Mouse (Mus musculus) CH12.LX (cell line): ENCODE measurements around the gene Med18. TPM values are rescaled to one million over a fixed set of nuclear protein-coding genes. Genes with fewer than 3 reads are reported as not detected.

Source experiments
- DNase-seq: peaks from one replicate; pipeline ENCODE4 v3.0.0-alpha.2; 2013; ENCODE audit errors: extremely low read depth
- H3K27ac ChIP-seq: 2 replicates; pipeline ENCODE4 v1.5.1; 2012; ENCODE audit warnings: low read depth, mild to moderate bottlenecking, control low read depth, moderate library complexity; ENCODE audit not compliant: insufficient read depth
- H3K27me3 ChIP-seq: replicated peaks from 2 replicates; pipeline ENCODE3; 2012; ENCODE audit warnings: inconsistent platforms
- H3K36me3 ChIP-seq, 2 experiments: replicated peaks in 1 of 2; 2 replicates each; pipeline versions ENCODE3 to v1.6.1; 2012; ENCODE audit warnings: inconsistent platforms in 1 of 2, low read length in 1 of 2, mild to moderate bottlenecking in 1 of 2, mixed read lengths in 1 of 2, moderate library complexity in 1 of 2; ENCODE audit not compliant: control insufficient read depth in 1 of 2, insufficient read depth in 1 of 2
- H3K4me1 ChIP-seq, 2 experiments: 2 replicates each; pipeline ENCODE4 v1.6.1; 2012; ENCODE audit warnings: inconsistent platforms in 1 of 2, moderate library complexity in 1 of 2; ENCODE audit not compliant: insufficient read depth in 2 of 2, control insufficient read depth in 1 of 2
- H3K4me2 ChIP-seq: 2 replicates; pipeline ENCODE4 v1.6.1; 2012; ENCODE audit warnings: low read depth, mild to moderate bottlenecking, control low read depth; ENCODE audit not compliant: poor library complexity, insufficient read depth, severe bottlenecking
- H3K4me3 ChIP-seq, 3 experiments: fragments of 150-350 bp in 1 of 3; sonication (generic) in 1 of 3; replicated peaks in 1 of 3; 2 replicates each; pipeline versions ENCODE3 to v1.5.1; 2011 to 2012; ENCODE audit warnings: low read depth in 2 of 3, low read length in 2 of 3, mild to moderate bottlenecking in 2 of 3, moderate library complexity in 2 of 3, control low read depth in 1 of 3, improper control_type of control experiment in 1 of 3, inconsistent platforms in 1 of 3, mixed read lengths in 1 of 3; ENCODE audit not compliant: poor library complexity in 1 of 3
- H3K79me2 ChIP-seq: replicated peaks from 2 replicates; pipeline ENCODE4 v1.6.1; 2012; ENCODE audit warnings: mild to moderate bottlenecking, moderate library complexity; ENCODE audit not compliant: control insufficient read depth, poor library complexity, insufficient read depth, severe bottlenecking; ENCODE audit errors: extremely low read depth
- H3K9ac ChIP-seq: 2 replicates; pipeline ENCODE4 v1.6.1; 2012; ENCODE audit warnings: low read depth, mild to moderate bottlenecking, control low read depth, moderate library complexity; ENCODE audit not compliant: insufficient read depth
- H3K9me3 ChIP-seq: replicated peaks from 2 replicates; pipeline ENCODE3; 2012; ENCODE audit warnings: low read length, inconsistent platforms, mixed read lengths
- CHD2 ChIP-seq: IDR thresholded peaks from 2 replicates; pipeline ENCODE4 v1.6.1; 2011; ENCODE audit warnings: low read length, improper control_type of control experiment
- E2F4 ChIP-seq: IDR thresholded peaks from 2 replicates; pipeline ENCODE4 v1.6.1; 2011; ENCODE audit warnings: low read depth, low read length, improper control_type of control experiment; ENCODE audit not compliant: insufficient replicate concordance
- ETS1 ChIP-seq: conservative IDR thresholded peaks from 2 replicates; pipeline ENCODE4 v1.6.1; 2012; ENCODE audit warnings: low read depth, mild to moderate bottlenecking, inconsistent platforms, low read length, improper control_type of control experiment, moderate library complexity
- IRF4 ChIP-seq: IDR thresholded peaks from 2 replicates; pipeline ENCODE4 v1.6.1; 2014; ENCODE audit warnings: low read depth, mild to moderate bottlenecking, inconsistent platforms, low read length, improper control_type of control experiment
- JUND ChIP-seq: conservative IDR thresholded peaks from 2 replicates; pipeline ENCODE4 v1.6.1; 2011; ENCODE audit warnings: low read depth, low read length, improper control_type of control experiment
- MAFK ChIP-seq: IDR thresholded peaks from 2 replicates; pipeline ENCODE4 v1.6.1; 2011; ENCODE audit warnings: low read length, improper control_type of control experiment; ENCODE audit not compliant: insufficient replicate concordance
- MAX ChIP-seq: IDR thresholded peaks from 2 replicates; pipeline ENCODE4 v1.6.1; 2011; ENCODE audit warnings: low read length, improper control_type of control experiment
- MEF2A ChIP-seq: IDR thresholded peaks from 2 replicates; pipeline ENCODE4 v1.6.1; 2014; ENCODE audit warnings: low read depth, mild to moderate bottlenecking, inconsistent platforms, low read length, improper control_type of control experiment, borderline replicate concordance
- MYC ChIP-seq: IDR thresholded peaks from 2 replicates; pipeline ENCODE4 v1.6.1; 2011; ENCODE audit warnings: low read depth, mild to moderate bottlenecking, improper control_type of control experiment, low read length
- NRF1 ChIP-seq: IDR thresholded peaks from 2 replicates; pipeline ENCODE4 v1.6.1; 2014; ENCODE audit warnings: low read depth, mild to moderate bottlenecking, inconsistent platforms, low read length, improper control_type of control experiment, moderate library complexity
- PAX5 ChIP-seq: IDR thresholded peaks from 2 replicates; pipeline ENCODE4 v1.6.1; 2012; ENCODE audit warnings: low read length, inconsistent platforms, mixed read lengths
- POLR2A ChIP-seq: IDR thresholded peaks from 2 replicates; pipeline ENCODE4 v1.6.1; 2011; ENCODE audit warnings: low read depth, mild to moderate bottlenecking, improper control_type of control experiment, low read length
- POLR2AphosphoS2 ChIP-seq: IDR thresholded peaks from 2 replicates; pipeline ENCODE4 v1.6.1; 2011; ENCODE audit warnings: low read depth, low read length, improper control_type of control experiment
- RAD21 ChIP-seq: IDR thresholded peaks from 2 replicates; pipeline ENCODE4 v1.6.1; 2011; ENCODE audit warnings: low read depth, mild to moderate bottlenecking, low read length, improper control_type of control experiment, moderate library complexity
- RCOR1 ChIP-seq: conservative IDR thresholded peaks from 2 replicates; pipeline ENCODE4 v1.6.1; 2012; ENCODE audit warnings: low read depth, mild to moderate bottlenecking, inconsistent platforms, low read length, improper control_type of control experiment
- SIN3A ChIP-seq: IDR thresholded peaks from 2 replicates; pipeline ENCODE4 v1.6.1; 2012; ENCODE audit warnings: low read length, improper control_type of control experiment, inconsistent platforms
- SMC3 ChIP-seq: IDR thresholded peaks from 2 replicates; pipeline ENCODE4 v1.6.1; 2011; ENCODE audit warnings: low read depth, low read length, improper control_type of control experiment
- TBP ChIP-seq: conservative IDR thresholded peaks from 2 replicates; pipeline ENCODE4 v1.6.1; 2011; ENCODE audit warnings: low read depth, low read length, improper control_type of control experiment
- UBTF ChIP-seq: IDR thresholded peaks from 2 replicates; pipeline ENCODE4 v1.6.1; 2012; ENCODE audit warnings: low read depth, mild to moderate bottlenecking, inconsistent platforms, low read length, improper control_type of control experiment, moderate library complexity
- USF2 ChIP-seq: conservative IDR thresholded peaks from 2 replicates; pipeline ENCODE4 v1.6.1; 2011; ENCODE audit warnings: low read depth, low read length, improper control_type of control experiment
- ZKSCAN1 ChIP-seq: IDR thresholded peaks from 2 replicates; pipeline ENCODE4 v1.6.1; 2012; ENCODE audit warnings: low read depth, inconsistent platforms, low read length, improper control_type of control experiment, borderline replicate concordance
- dilution Hi-C: fragments of 300-500 bp; cut with MboI; formaldehyde crosslinking; loops from 2 replicates; pipeline ENCODE4 v1.14.3; 2020; ENCODE audit warnings: low sequenced_read_pairs; ENCODE audit not compliant: extremely low pct_unique_long_range_greater_than_20kb, extremely low pct_ligation_motif_present
- in situ Hi-C: fragments of 300-500 bp; cut with MboI; formaldehyde crosslinking; loops from 3 replicates; pipeline ENCODE4 v1.14.3; 2019; ENCODE audit warnings: low sequenced_read_pairs, low pct_ligation_motif_present, low pct_unique_long_range_greater_than_20kb, mixed read lengths
- polyA plus RNA-seq: library from polyadenylated mRNA; unstranded; fragments of >175 nt; gene quantifications from 2 replicates; pipeline ENCODE4 v1.2.1, GENCODE M21; 2012; ENCODE audit warnings: low read depth; ENCODE audit not compliant: insufficient read length
- total RNA-seq, 2 experiments: library from RNA; depleted of rRNA; stranded (reverse); fragments of 300-350 nt in 1 of 2; fragments of >200 nt in 1 of 2; gene quantifications; 2 replicates each; pipeline ENCODE4 v1.2.3; 2012 to 2014

The Med18 gene
- total and polyA plus RNA-seq, 3 experiments: 12.7 to 17.6 (median 15.5) TPM

GRCm38 (mm10) chr4:132428022-132428542 lies 35.6 kb downstream of the Med18 start:
- Histone ChIP-seq H3K4me3 (no peak overlapping the region), H3K27me3 (peaks cover 20% of the 10 kb centered on the region), H3K9ac (no peak overlapping the region), H3K9me3 (peaks cover 3% of the 10 kb centered on the region), H3K4me2 (no peak overlapping the region), H3K27ac (no peak overlapping the region), H3K4me1 (peaks cover 0 to 2% of the 10 kb centered on the region in 2 experiments; a peak in 1 of 4 replicates), H3K36me3 (no peaks in the 10 kb centered on the region), H3K79me2 (no peaks in the 10 kb centered on the region)
- in situ Hi-C loops: no loop called here
- no peak for DNase-seq
- dilution Hi-C loops: no loop called here
- no peak for TF ChIP-seq PAX5

- H3K4me3 ChIP-seq: no peak overlapping the region
- no peak overlapping the region for H3K4me2 ChIP-seq
- peaks cover 3% of the 10 kb centered on the region for H3K9me3 ChIP-seq
- in situ Hi-C loops: no loop called here
- no peak for DNase-seq
- H3K4me1 ChIP-seq: no peaks in the 10 kb centered on the region
- TF ChIP-seq POLR2A: no peak
- TF ChIP-seq MYC: no peak
- TF ChIP-seq JUND: no peak
- TF ChIP-seq MAFK: no peak
- no peak for TF ChIP-seq PAX5
- TF ChIP-seq CHD2: no peak
- no peak for TF ChIP-seq TBP
- no peak for TF ChIP-seq NRF1
- no peak for TF ChIP-seq SIN3A
- no peak for TF ChIP-seq IRF4
- TF ChIP-seq USF2: no peak
- no peaks in the 10 kb centered on the region for H3K36me3 ChIP-seq
- H3K27ac ChIP-seq: no peak overlapping the region
- dilution Hi-C loops: no loop called here
- peaks cover 20% of the 10 kb centered on the region for H3K27me3 ChIP-seq
- no peak overlapping the region for H3K9ac ChIP-seq
- no peaks in the 10 kb centered on the region for H3K79me2 ChIP-seq
Observed at GRCm38 (mm10) chr4:132427493-132427892, 36.2 kb downstream of the Med18 start.

- no peak overlapping the region for H3K27ac ChIP-seq
Observed at GRCm38 (mm10) chr4:132426021-132426420, 37.7 kb downstream of the Med18 start.

More at GRCm38 (mm10) chr4:132426021-132426420, 37.7 kb downstream of the Med18 start:
- no peak for DNase-seq
- H3K9ac ChIP-seq: no peak overlapping the region
- in situ Hi-C loops: no loop called here
- no peaks in the 10 kb centered on the region for H3K4me1 ChIP-seq
- no peaks in the 10 kb centered on the region for H3K79me2 ChIP-seq
- H3K4me3 ChIP-seq: no peak overlapping the region
- peaks cover 19% of the 10 kb centered on the region for H3K27me3 ChIP-seq
- dilution Hi-C loops: no loop called here
- H3K36me3 ChIP-seq: no peaks in the 10 kb centered on the region
- H3K4me2 ChIP-seq: no peak overlapping the region
- peaks cover 3% of the 10 kb centered on the region for H3K9me3 ChIP-seq
- TF ChIP-seq POLR2AphosphoS2 (no peak), RAD21 (no peak), PAX5 (no peak), ZKSCAN1 (no peak), RCOR1 (no peak), ETS1 (no peak), MEF2A (no peak), TBP (no peak), E2F4 (no peak), NRF1 (no peak), POLR2A (no peak), MAX (no peak), MYC (no peak), UBTF (no peak), SMC3 (no peak)
